Mouse (Mus musculus) heart, postnatal 36 days (tissue): ENCODE results near the gene Serpinb6c. TPM values are rescaled to one million over a fixed set of nuclear protein-coding genes. Genes with fewer than 3 reads are reported as not detected.
"Not testable (repeated sequence)": the region's sequence is repeated elsewhere in the genome, so short reads cannot be mapped to it uniquely, and the experiment has no call there.

Source experiments
- DNase-seq, 2 experiments: peaks; one replicate each; pipeline ENCODE4 v3.0.0; 2021 to 2022
- intact Hi-C: fragments of 180-260 bp; cut with DNase I; formaldehyde crosslinking; loops from one replicate; pipeline ENCODE4 v1.15.1; 2025
- total RNA-seq, 2 experiments: library from RNA; stranded (reverse); gene quantifications; 2 replicates each; pipeline ENCODE4 v1.2.3; 2021

Gene Serpinb6c
- total RNA-seq, result not detected

- intact Hi-C loops, result no loop called here
- DNase-seq, result no peak
These were observed at the start of gene Serpinb6c for GRCm38 (mm10) chr13:33905176-33905954. Gene Serpinb6c (minus strand): TSS chr13:33905708.

GRCm38 (mm10) chr13:33952947-33953346 is 47.4 kb upstream of the Serpinb6c start:
- no peak for DNase-seq
- intact Hi-C loops, result no loop called here

- DNase-seq, result no peak
- intact Hi-C loops, result no loop called here
These were observed 46.6 kb upstream of the Serpinb6c start for GRCm38 (mm10) chr13:33952075-33952449.

- intact Hi-C loops, result no loop called here
- peak in 1 of 2 experiments; percentile 18 for DNase-seq
These were observed 46.0 kb upstream of the Serpinb6c start for GRCm38 (mm10) chr13:33951308-33952074.

- intact Hi-C loops, result no loop called here
These were observed 36.8 kb upstream of the Serpinb6c start for GRCm38 (mm10) chr13:33942212-33942779.

GRCm38 (mm10) chr13:33941288-33941808 is 35.8 kb upstream of the Serpinb6c start:
- intact Hi-C loops, result no loop called here
- no peak for DNase-seq

More at GRCm38 (mm10) chr13:33942212-33942779, 36.8 kb upstream of the Serpinb6c start:
- DNase-seq, result peak; percentile 24 to 38

GRCm38 (mm10) chr13:33937587-33937986 is 32.1 kb upstream of the Serpinb6c start:
- not testable (repeated sequence) for DNase-seq
- intact Hi-C loops, result loop anchor here (10.0 kb wide), 1 partner anchor 937 kb away; the partner anchor contains the start of gene Prpf4b

GRCm38 (mm10) chr13:33937151-33937550 is 31.6 kb upstream of the Serpinb6c start:
- no peak for DNase-seq
- intact Hi-C loops, result loop anchor here (10.0 kb wide), 1 partner anchor 938 kb away; the partner anchor contains the start of gene Prpf4b

GRCm38 (mm10) chr13:33935465-33936181 is 30.1 kb upstream of the Serpinb6c start:
- intact Hi-C loops, result loop anchor here (10.0 kb wide), 1 partner anchor 939 kb away; the partner anchor contains the start of gene Prpf4b
- DNase-seq, result peak; percentile 74 to 80

GRCm38 (mm10) chr13:33934743-33935142 is 29.2 kb upstream of the Serpinb6c start:
- peak in 1 of 2 experiments; percentile 15 for DNase-seq
- intact Hi-C loops, result loop anchor here (10.0 kb wide), 1 partner anchor 940 kb away; the partner anchor contains the start of gene Prpf4b

- intact Hi-C loops, result loop anchor here (10.0 kb wide), 1 partner anchor 944 kb away; the partner anchor contains the start of gene Prpf4b
- peak; percentile 47 to 54 for DNase-seq
These were observed 25.4 kb upstream of the Serpinb6c start for GRCm38 (mm10) chr13:33930912-33931311.

GRCm38 (mm10) chr13:33930281-33930680 is 24.8 kb upstream of the Serpinb6c start:
- intact Hi-C loops, result loop anchor here (10.0 kb wide), 1 partner anchor 945 kb away; the partner anchor contains the start of gene Prpf4b
- DNase-seq, result no peak

GRCm38 (mm10) chr13:33921699-33922098 is 16.2 kb upstream of the Serpinb6c start:
- DNase-seq, result no peak
- intact Hi-C loops, result no loop called here

- intact Hi-C loops, result no loop called here
- no peak for DNase-seq
These were observed 15.5 kb upstream of the Serpinb6c start for GRCm38 (mm10) chr13:33921041-33921440.

GRCm38 (mm10) chr13:33906821-33907220 is 1.3 kb upstream of the Serpinb6c start:
- no peak for DNase-seq
- intact Hi-C loops, result no loop called here

GRCm38 (mm10) chr13:33903290-33903689 is 2.2 kb downstream of the Serpinb6c start:
- intact Hi-C loops, result no loop called here
- no peak for DNase-seq

GRCm38 (mm10) chr13:33894207-33894606 is 11.3 kb downstream of the Serpinb6c start:
- peak in 1 of 2 experiments; percentile 9 for DNase-seq
- intact Hi-C loops, result no loop called here

- intact Hi-C loops, result no loop called here
- DNase-seq, result no peak
These were observed 62.2 kb downstream of the Serpinb6c start, which contains the start of gene Serpinb6e for GRCm38 (mm10) chr13:33843308-33843707. Gene Serpinb6e (minus strand): TSS chr13:33843408.

- intact Hi-C loops, result no loop called here
- DNase-seq, result no peak
These were observed 74.8 kb downstream of the Serpinb6c start for GRCm38 (mm10) chr13:33830751-33831150.
